Mouse (Mus musculus) forebrain, embryonic 10.5 days (tissue): ENCODE measurements around the gene Kcp. TPM values are rescaled to one million over a fixed set of nuclear protein-coding genes. Genes with fewer than 3 reads are reported as not detected.

Source experiments
- DNase-seq: peaks from one replicate; pipeline ENCODE4 v3.0.0-alpha.2; 2017; ENCODE audit warnings: low spot score; ENCODE audit errors: extremely low spot score
- H3K27ac ChIP-seq: fragments of 300-500 bp; sonication (generic); 2 replicates; pipeline ENCODE4 v1.5.1; 2016; ENCODE audit warnings: mild to moderate bottlenecking
- H3K27me3 ChIP-seq: fragments of 300-500 bp; sonication (generic); 2 replicates; pipeline ENCODE4 v1.6.1; 2016; ENCODE audit warnings: mild to moderate bottlenecking; ENCODE audit not compliant: poor library complexity, severe bottlenecking
- H3K36me3 ChIP-seq: fragments of 300-500 bp; sonication (generic); replicated peaks from 2 replicates; pipeline ENCODE4 v1.6.1; 2016; ENCODE audit warnings: mild to moderate bottlenecking, moderate library complexity
- H3K4me1 ChIP-seq: fragments of 300-500 bp; sonication (generic); 2 replicates; pipeline ENCODE4 v1.6.1; 2016
- H3K4me3 ChIP-seq: fragments of 300-500 bp; sonication (generic); 2 replicates; pipeline ENCODE4 v1.5.1; 2016; ENCODE audit warnings: mild to moderate bottlenecking, moderate library complexity
- H3K9me3 ChIP-seq: fragments of 300-500 bp; sonication (generic); 2 replicates; pipeline ENCODE4 v1.6.1; 2016; ENCODE audit warnings: mild to moderate bottlenecking, moderate library complexity
- WGBS: fragments of 180-500 bp; shearing (Covaris S2); methylation state at CpG from one replicate; pipeline ENCODE4 v1.1.7; 2016; 5-methylcytosine and 5-hydroxymethylcytosine counted together
- polyA plus RNA-seq: library from polyadenylated mRNA; unstranded; fragments of >200 nt; fragmentation: Nextera tagmentation; extraction: Ambion mirVana; gene quantifications from 2 replicates; pipeline ENCODE4 v1.2.1, GENCODE M21; 2016

Gene Kcp
- polyA plus RNA-seq, 1 experiment from 2014 or later = 10.8 TPM

- no peak overlapping the region for H3K27ac ChIP-seq
- WGBS = 37% methylated on average over 2 of the region's 2 CpGs
- no peak overlapping the region for H3K4me3 ChIP-seq
- no peak for DNase-seq
- H3K9me3 ChIP-seq = peaks cover 3% of the 10 kb centered on the region; the same call in 1 of the 2 replicates
- peaks cover 78% of the 10 kb centered on the region for H3K27me3 ChIP-seq
- peaks cover 30% of the 10 kb centered on the region for H3K4me1 ChIP-seq
- no peaks in the 10 kb centered on the region for H3K36me3 ChIP-seq
These were observed 21.7 kb upstream of the Kcp start for GRCm38 (mm10) chr6:29529444-29529820.

- WGBS = 33% methylated on average over 13 of the region's 13 CpGs
These were observed 21.1 kb upstream of the Kcp start for GRCm38 (mm10) chr6:29528561-29529443.

GRCm38 (mm10) chr6:29528165-29528505 is 20.4 kb upstream of the Kcp start:
- peaks cover 3% of the 10 kb centered on the region; the same call in 1 of the 2 replicates for H3K9me3 ChIP-seq
- H3K27ac ChIP-seq = no peak overlapping the region
- H3K27me3 ChIP-seq = peaks cover 91% of the 10 kb centered on the region
- WGBS = 11% methylated on average over 8 of the region's 8 CpGs
- no peaks in the 10 kb centered on the region for H3K36me3 ChIP-seq
- peak overlapping the region; percentile 63; the same call in 1 of the 2 replicates for H3K4me3 ChIP-seq
- peaks cover 30% of the 10 kb centered on the region for H3K4me1 ChIP-seq
- no peak for DNase-seq

More at GRCm38 (mm10) chr6:29528561-29529443, 21.1 kb upstream of the Kcp start:
- no peak for DNase-seq
- H3K27me3 ChIP-seq = peaks cover 84% of the 10 kb centered on the region
- no peak overlapping the region for H3K27ac ChIP-seq
- H3K4me3 ChIP-seq = no peak overlapping the region
- peaks cover 30% of the 10 kb centered on the region for H3K4me1 ChIP-seq
- H3K36me3 ChIP-seq = no peaks in the 10 kb centered on the region
- peaks cover 3% of the 10 kb centered on the region; the same call in 1 of the 2 replicates for H3K9me3 ChIP-seq

GRCm38 (mm10) chr6:29527361-29528164 is 19.8 kb upstream of the Kcp start:
- Histone ChIP-seq H3K9me3 (peaks cover 3% of the 10 kb centered on the region; the same call in 1 of the 2 replicates), H3K4me1 (peaks cover 30% of the 10 kb centered on the region), H3K27me3 (peaks cover 97% of the 10 kb centered on the region), H3K36me3 (no peaks in the 10 kb centered on the region), H3K27ac (no peak overlapping the region), H3K4me3 (peak overlapping the region; percentile 63)
- DNase-seq = peak; percentile 33
- 6% methylated on average over 34 of the region's 34 CpGs for WGBS

- Histone ChIP-seq H3K4me3 (peak within 1 kb of the TSS; percentile 63), H3K27ac (peak within 1 kb of the TSS; percentile 62), H3K4me1 (peaks cover 30% of the 10 kb centered on the region), H3K36me3 (no peaks in the 10 kb centered on the region), H3K9me3 (peaks cover 3% of the 10 kb centered on the region; the same call in 1 of the 2 replicates), H3K27me3 (peaks cover 95% of the 10 kb centered on the region)
- under 1% methylated on average over 96 of the region's 96 CpGs for WGBS
- peak; percentile 49 for DNase-seq
These were observed 18.8 kb upstream of the Kcp start, which contains the start of gene Irf5 for GRCm38 (mm10) chr6:29526281-29527251. Irf5 (plus strand) TSS chr6:29526625.

- Histone ChIP-seq H3K27ac (no peak overlapping the region), H3K36me3 (no peaks in the 10 kb centered on the region), H3K4me1 (peaks cover 30% of the 10 kb centered on the region), H3K27me3 (peaks cover 86% of the 10 kb centered on the region), H3K4me3 (no peak overlapping the region), H3K9me3 (peaks cover 3% of the 10 kb centered on the region; the same call in 1 of the 2 replicates)
- no peak for DNase-seq
- WGBS = 69% methylated on average over 6 of the region's 6 CpGs
These were observed 17.5 kb upstream of the Kcp start for GRCm38 (mm10) chr6:29525256-29525655.

- DNase-seq = no peak
- peaks cover 75% of the 10 kb centered on the region for H3K27me3 ChIP-seq
- no peaks in the 10 kb centered on the region for H3K36me3 ChIP-seq
- no peak overlapping the region for H3K4me3 ChIP-seq
- no peak overlapping the region for H3K27ac ChIP-seq
- peaks cover 24% of the 10 kb centered on the region for H3K4me1 ChIP-seq
- peaks cover 3% of the 10 kb centered on the region; the same call in 1 of the 2 replicates for H3K9me3 ChIP-seq
- 76% methylated on average over 6 of the region's 6 CpGs for WGBS
These were observed 16.3 kb upstream of the Kcp start for GRCm38 (mm10) chr6:29524034-29524489.

- H3K27ac ChIP-seq = no peak overlapping the region
- H3K4me1 ChIP-seq = peaks cover 23% of the 10 kb centered on the region
- no peak overlapping the region for H3K4me3 ChIP-seq
- H3K36me3 ChIP-seq = no peaks in the 10 kb centered on the region
- H3K9me3 ChIP-seq = peaks cover 3% of the 10 kb centered on the region; the same call in 1 of the 2 replicates
- no peak for DNase-seq
- WGBS = 69% methylated on average over 12 of the region's 12 CpGs
- H3K27me3 ChIP-seq = peaks cover 69% of the 10 kb centered on the region
These were observed 15.7 kb upstream of the Kcp start for GRCm38 (mm10) chr6:29523301-29524033.

GRCm38 (mm10) chr6:29522626-29523300 is 15.0 kb upstream of the Kcp start:
- no peaks in the 10 kb centered on the region for H3K36me3 ChIP-seq
- H3K4me1 ChIP-seq = peaks cover 19% of the 10 kb centered on the region
- H3K27me3 ChIP-seq = peaks cover 68% of the 10 kb centered on the region
- peaks cover 3% of the 10 kb centered on the region; the same call in 1 of the 2 replicates for H3K9me3 ChIP-seq
- 84% methylated on average over 6 of the region's 6 CpGs for WGBS
- H3K4me3 ChIP-seq = no peak overlapping the region
- H3K27ac ChIP-seq = no peak overlapping the region
- no peak for DNase-seq

- H3K4me3 ChIP-seq = no peak overlapping the region; the same call in 1 of the 2 replicates
- H3K4me1 ChIP-seq = peaks cover 31% of the 10 kb centered on the region
- DNase-seq = peak; percentile 74
- no peaks in the 10 kb centered on the region for H3K36me3 ChIP-seq
- 12% methylated on average over 5 of the region's 5 CpGs for WGBS
- H3K27ac ChIP-seq = no peak overlapping the region
- H3K27me3 ChIP-seq = peaks cover 58% of the 10 kb centered on the region
- no peaks in the 10 kb centered on the region for H3K9me3 ChIP-seq
These were observed 9.4 kb upstream of the Kcp start for GRCm38 (mm10) chr6:29517139-29517538.

GRCm38 (mm10) chr6:29513284-29513683 is 5.5 kb upstream of the Kcp start:
- H3K27ac ChIP-seq = peak overlapping the region; percentile 78
- H3K4me3 ChIP-seq = peak overlapping the region; percentile 41
- H3K4me1 ChIP-seq = peaks cover 62% of the 10 kb centered on the region
- no peaks in the 10 kb centered on the region for H3K9me3 ChIP-seq
- peaks cover 88% of the 10 kb centered on the region for H3K27me3 ChIP-seq
- no peaks in the 10 kb centered on the region for H3K36me3 ChIP-seq
- DNase-seq = peak; percentile 75
- WGBS = under 1% methylated on average over 11 of the region's 11 CpGs
